Mouse (Mus musculus) adrenal gland, adult 18-20 months (tissue): ENCODE measurements around the gene Btbd2. TPM values are rescaled to one million over a fixed set of nuclear protein-coding genes. Genes with fewer than 3 reads are reported as not detected.

ENCODE experiments used
- DNase-seq, 2 experiments: peaks; one replicate each; pipeline ENCODE4 v3.0.0; 2021 to 2022; ENCODE audit warnings: low spot score in 2 of 2
- long read RNA-seq, 2 experiments: library from polyadenylated mRNA; stranded (forward); transcript quantifications; one replicate each; pipeline ENCODE4 v2.0.0; 2021
- total RNA-seq, 2 experiments: library from RNA; stranded (reverse); gene quantifications; 1 replicate in 1 of 2; 2 replicates in 1 of 2; pipeline ENCODE4 v1.2.3; 2021

The Btbd2 gene
- 10 to 100 TPM; 51.4 to 58.5 TPM for total RNA-seq
- long read RNA-seq, experiment 1, transcript Btbd2-202 (9 exons, 2,449 nt) = major isoform, 80 of 106 reads
- long read RNA-seq, experiment 1, partial matches to known transcripts = 2 of 106 reads
- long read RNA-seq, experiment 1, other reads (novel, unspliced or antisense) = 24 of 106 reads
- long read RNA-seq, experiment 2, transcript Btbd2-202 (9 exons, 2,449 nt) = major isoform, 106 of 167 reads
- long read RNA-seq, experiment 2, partial matches to known transcripts = 26 of 167 reads
- long read RNA-seq, experiment 2, other reads (novel, unspliced or antisense) = 34 of 167 reads

DNA sequence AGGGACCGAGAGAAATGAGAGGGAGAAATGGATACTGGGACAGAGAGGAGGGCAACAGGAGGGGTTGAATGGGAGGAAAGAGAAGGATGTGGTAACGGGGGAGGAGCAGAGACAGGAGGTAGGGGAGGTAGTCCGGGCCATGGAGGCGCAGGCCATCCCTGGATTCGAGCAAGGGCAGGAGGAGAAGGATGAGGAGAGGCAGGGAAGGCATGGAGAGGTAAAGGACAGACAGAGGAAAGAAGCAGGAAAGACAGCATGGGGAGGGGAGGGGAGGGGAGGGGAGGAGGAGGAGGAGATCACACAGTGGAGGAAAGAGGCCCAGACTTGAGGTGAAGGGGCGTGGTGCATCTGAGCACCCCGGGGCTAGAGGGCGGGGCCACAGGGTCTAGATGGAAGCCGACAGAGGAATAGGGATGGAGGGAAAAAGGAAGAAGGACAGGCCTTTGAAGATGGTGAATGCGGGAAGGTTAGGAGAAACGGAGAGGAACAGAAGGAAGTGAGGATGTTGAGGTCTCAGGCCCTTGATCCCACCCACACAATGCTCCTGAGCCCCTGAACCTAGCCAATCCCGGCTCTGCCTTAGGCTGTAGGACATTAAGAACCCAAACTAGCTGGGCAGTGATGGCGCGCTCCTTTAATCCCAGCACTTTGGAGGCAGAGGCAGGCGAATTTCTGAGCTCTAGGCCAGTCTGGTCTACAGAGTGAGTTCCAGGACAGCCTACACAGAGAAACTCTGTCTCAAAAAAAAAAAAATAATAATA, at the start of gene Btbd2:
TSS of gene Btbd2 (minus strand) at position 209 of the 761 bp plus-strand sequence.
- DNase-seq = no peak

DNA sequence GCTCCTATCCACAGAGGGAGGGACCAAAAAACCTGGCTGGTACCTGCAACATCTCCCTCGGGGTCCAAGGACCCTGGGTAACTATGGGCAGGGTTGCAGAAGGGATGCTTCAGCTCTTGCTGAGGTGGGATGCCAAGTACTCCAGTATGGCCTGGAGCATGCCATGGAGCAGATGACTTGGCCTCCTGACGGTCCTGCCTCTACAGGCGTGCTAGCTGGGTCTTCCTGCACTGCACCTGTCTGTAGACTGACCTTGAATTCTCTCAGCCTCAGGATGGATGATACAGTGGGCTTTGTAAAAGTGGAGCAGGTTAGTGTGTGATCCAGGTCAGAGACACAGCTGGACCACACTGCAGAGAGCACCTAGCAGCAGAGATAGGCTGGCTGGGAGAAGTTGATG, 48.6 kb upstream of the Btbd2 start:
- no peak for DNase-seq

DNA sequence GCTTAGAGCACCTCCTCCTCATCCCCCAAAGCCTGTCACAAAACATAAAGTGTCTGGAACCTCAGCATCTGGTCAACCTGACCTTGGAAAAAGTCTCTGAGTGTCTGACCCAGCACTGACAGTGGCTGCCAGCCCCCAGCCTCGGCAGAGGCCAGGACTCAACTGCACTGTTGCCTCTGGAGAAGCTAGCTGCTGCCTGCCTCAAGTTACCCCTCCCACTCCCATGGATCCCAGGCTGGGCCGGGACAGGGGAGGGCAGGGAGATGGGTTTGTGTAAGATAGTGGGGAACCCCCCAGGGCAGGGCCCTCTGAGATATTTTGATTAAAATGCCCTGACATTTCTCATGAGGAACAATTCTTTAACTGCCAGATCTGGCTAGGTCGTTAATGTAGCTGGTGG, 48.2 kb upstream of the Btbd2 start:
- DNase-seq = no peak

DNA sequence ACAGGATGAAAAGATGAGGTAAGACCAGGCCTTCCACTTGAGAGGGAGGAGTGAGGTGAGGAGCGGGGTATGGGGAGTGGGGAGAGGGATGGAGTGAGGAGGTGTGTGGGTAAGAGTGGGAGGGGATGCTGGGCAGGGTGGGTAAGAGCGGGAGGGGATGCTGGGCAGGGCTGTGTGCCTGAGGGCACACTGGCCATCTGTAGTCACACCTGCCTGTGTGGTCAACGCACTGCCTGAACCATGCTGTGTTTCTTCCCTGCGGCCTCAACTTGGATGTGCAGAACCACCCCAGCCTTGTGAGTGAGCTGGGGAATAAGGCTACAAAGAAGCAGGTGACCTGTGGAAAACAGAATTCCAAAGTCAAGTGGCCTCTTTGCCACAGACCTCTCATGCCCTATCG, 47.5 kb upstream of the Btbd2 start:
- DNase-seq = no peak

DNA sequence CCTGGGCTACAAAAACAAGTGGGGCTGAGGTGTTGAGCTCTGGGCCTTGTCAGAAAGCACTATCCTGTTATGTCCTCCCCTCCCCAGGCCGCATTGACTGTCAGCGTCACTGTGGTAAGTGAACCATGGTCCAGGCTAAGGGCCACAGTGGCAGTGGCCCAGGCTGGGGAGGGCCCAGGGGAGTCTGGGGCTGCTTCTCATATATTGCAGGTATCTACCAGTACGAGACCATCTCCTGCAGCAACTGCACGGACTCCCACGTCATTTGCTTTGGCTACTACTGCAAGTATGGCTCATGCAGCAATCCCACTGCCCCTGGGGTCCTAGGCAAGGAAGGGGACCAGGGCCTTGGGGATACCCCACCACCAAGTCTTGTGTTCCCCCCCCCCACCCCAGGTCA, 46.8 kb upstream of the Btbd2 start:
- no peak for DNase-seq

DNA sequence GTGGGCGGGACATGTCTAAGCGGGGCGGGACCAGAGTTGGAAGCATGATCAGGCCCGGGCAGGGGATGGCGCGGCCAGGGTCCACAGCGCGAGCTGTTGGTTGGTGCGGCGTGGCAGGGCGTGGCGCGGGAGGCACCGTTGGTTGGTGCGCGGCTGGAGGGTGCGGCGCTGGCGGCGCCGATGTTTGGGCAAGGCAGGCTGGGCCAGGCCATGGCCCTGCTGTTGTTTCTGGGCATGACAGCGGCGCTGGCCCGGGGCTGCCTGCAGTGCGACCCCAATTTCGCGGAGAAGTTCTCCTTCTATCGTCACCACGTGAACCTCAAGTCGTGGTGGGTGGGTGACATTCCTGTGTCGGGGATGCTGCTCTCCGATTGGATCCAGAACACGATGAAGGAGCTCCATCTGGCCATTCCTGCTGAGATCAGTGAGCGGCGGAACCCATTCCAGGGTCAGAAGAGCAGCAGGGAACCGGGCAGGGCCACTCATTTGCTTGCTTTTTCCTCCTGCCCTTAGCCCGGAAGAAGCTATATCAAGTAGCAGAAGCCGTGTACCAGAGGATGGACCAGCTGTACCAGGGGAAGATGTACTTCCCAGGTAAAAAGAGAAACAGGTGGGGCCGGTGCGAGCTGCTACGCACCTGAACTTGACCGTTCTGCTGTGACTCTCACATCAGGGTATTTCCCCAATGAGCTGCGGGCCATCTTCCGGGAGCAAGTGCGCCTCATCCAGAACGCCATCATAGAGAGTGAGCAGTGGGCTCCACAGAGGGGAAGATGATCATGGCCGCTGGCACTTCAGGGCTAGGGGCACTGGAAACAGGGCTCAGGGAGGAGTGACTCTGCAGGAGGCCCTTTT, 45.9 kb upstream of the Btbd2 start:
- peak; percentile 89 to 91 for DNase-seq

DNA sequence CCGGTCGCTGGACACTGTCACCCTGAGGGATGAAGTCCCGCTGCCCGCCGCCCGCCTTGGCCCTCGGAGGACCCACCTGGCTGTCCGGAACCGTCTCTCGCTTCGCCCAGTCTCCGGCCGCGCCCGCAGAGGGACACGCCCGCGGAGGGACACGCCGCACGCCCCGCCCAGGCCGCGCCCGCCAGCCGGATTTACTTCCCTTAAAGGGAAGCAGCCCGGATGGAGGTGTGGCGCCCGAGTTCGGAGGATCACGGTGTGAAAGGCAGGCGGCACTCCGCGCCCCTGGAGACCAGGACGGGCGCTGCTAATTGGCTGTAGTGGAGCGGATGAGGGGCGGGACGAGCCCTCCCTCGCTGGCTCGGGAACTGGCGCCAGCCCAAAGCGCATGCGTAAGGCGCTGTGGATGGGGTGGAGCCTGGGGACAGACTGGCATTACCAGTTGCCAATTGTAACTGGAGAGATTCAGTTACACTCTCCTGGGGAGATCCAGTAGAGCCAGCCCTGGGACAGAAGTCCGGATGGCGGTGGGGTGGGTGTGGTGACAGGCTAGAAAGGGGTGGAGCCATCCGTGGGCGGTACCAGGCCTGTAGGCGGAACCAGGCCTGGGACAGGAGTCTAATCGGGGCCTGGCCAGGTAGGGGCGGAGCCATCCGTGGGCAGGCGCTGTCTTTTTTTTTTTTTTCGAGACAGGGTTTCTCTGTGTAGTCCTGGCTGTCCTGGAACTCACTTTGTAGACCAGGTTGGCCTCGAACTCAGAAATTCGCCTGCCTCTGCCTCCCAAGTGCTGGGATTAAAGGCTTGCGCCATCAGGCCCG, 45.1 kb upstream of the Btbd2 start, which contains the start of the genes Mob3a and Izumo4:
TSS of gene Mob3a (minus strand) at position 257 of the 815 bp plus-strand sequence.
TSS of gene Izumo4 (plus strand) at position 464 of the 815 bp plus-strand sequence.
- peak; percentile 96 to 98 for DNase-seq

DNA sequence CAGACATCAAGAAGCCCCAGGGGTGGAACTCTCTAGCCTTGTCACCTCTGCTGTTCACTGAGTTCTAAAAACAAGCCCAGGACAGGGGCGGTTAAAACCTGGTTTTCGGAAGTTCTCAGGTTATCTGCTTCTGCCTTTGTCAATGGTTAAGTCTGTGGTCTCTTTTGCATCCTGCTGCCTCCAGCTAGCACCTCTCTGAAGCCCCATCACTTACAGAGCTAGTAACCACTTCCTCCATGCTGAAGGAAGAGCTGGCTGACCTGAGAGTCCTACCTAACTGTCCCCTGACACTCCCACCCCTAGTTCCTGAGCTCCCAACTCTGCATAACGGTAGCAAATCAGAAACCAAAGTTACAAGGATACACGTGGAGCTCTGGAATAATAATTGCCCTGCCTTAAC, 43.9 kb upstream of the Btbd2 start:
- DNase-seq = no peak

DNA sequence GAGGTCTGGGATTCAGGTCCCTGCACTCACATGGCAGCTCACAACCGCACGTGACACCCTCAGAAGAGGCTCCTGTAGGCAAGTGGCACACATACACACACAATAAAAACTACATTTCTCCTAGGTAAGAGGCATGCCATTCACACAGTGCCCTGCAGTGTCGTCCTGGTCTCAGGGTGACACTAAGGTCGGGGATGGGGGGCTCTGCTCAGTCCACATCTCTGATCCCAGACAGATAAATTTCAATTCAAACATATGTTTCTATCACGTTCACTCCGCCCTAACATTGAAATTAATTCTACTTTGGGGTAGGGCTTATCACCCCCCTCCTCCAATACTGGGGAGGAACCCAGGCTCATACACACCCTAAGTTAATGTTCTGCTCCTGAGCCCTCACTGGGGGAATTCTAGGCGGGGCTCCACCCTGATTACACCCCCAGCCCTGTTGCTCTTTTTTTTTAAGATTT, 43.2 kb upstream of the Btbd2 start:
- DNase-seq = no peak

DNA sequence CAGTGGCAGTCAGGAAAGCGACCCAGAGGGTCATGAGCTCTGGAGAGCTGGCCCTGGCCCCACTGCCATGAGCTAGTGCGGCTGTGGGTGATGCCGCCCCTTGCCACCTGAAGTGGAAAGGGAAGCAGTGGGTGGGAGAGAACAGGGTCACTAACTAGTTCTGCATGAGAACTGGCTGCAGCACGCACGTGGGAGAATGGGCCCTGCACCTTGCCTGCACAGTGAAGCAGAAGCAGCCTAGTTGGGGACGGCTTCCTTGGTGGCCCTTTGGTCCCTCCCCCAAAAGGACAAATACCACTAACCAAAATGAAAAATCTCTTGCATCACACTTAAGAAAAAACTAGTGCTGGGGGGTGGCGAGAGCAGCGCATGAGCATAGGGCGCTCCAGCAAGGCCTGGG, 41.7 kb upstream of the Btbd2 start:
- DNase-seq = no peak

DNA sequence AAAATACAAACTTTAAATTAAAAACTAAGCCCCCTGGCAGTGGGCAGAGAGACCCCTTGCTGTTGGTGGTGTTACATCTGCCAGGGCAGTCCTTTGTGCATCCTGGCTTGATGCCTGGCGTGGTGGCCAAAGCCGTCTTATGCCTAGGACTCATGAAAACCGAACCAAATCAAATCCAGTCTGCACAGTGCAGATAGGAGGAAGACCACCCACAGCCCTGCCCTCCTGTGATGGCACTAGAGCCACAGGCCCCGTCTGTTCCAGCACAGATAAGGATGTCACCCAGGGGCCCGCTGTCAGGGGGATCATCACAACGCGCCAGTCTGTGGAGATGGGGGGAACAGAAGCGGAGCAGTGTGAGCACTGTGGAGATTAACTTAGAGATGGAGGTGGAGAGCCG, 40.9 kb upstream of the Btbd2 start:
- DNase-seq = no peak

DNA sequence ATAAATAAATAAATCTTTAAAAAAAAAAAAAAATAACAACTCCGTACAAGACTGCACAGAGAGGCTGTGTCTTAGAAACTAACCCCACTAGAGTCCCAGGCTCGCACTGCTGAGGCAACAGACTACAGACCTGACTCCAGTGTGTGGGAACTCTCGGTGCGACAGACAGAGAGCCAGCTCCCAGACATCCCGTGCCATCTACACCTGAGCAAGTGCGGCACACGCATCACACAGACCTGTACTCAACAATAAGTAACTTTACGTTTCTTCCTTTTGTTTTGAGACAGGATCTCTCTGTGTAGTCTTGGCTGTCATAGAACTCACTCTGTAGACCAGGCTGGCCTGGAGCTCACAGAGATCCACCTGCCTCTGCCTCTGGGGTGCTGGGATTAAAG, 40.5 kb upstream of the Btbd2 start:
- no peak for DNase-seq

DNA sequence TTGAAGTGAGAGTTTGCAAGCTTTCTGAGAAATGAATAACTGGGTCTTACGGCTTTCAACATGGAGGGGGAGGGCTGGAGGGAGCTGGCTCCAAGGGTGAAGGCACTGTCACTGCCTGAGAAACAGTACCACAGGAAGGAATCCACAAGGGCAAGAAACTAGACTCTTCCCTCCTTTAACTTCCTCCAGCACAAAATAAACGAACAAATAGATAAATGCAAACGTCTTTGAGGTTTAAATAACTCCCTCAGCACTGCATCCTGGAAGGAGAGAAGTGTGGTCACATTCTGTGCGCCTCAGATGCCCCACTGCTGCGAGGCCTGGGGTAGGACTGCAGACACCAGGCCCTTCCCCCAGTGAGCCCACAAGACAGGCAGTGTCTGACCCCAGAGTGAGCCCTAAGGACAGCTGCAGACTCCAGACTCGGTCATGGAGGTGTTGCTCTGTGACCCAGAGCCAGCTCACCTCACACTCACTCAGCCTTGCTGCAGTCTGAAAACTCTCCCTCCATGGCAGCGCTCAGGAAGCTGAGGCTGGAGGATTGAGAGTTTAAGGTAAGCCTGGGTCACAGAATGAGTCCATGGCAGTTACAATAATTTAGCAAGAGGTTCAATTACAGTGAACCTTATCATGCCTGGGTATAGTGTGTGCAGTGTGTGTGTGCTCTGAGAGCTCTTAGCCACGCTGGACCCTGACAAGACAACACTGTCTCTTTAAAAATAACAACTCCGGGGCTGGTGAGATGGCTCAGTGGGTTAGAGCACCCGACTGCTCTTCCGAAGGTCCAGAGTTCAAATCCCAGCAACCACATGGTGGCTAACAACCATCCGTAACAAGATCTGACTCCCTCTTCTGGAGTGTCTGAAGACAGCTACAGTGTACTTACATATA, 39.9 kb upstream of the Btbd2 start:
- DNase-seq = no peak

DNA sequence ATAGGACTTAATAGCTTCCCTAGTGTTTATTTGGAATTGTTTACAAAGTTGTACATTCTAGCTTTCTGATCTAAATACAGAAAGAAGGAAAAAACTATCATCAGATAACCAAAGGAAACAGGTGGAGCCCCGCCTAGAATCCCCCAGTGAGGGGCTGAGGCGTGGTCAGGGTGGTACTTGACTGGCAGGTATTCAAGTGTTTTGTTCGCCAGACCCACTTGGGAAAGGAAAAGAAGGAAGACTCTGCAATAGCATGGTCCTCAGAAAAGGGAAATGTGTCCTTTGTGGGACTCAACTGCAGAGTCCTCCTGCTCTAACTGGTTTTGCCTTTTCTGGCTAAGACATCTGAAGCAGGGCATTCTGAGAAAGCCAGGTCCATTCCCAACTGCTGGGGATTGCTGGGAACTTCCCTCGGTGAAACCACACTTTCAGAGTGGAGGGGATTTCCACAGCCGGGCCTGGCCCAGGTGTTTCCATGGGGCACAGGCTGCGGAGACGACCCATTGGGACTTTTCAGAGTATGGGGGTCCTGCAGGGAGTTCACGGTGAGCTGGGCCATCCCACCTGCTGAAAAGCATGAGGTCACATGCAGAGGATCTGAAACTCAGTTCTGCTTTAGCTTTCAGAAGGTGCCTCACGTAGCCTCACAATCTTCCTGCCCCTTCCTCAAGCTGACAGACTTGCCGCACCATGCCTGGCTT, 39.1 kb upstream of the Btbd2 start:
- no peak for DNase-seq

DNA sequence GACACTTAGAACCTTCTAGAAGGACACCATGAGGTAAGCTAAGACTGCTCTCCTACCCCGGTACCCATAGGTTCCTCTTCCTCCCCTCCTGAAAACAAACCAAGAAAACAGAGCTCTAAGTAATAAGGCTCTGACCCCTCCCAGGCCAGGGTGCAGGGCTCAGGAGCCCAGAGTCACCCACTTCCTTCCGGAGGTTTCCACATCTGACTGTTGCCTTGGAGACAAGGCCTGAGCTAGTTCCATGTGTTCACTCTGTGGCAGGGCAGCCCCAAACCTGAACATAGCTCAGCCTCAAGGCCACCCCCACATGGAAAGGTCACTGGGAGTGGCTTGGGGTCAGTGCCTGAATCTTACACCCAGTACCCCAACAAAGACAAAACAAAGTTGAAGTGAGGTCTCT, 38.3 kb upstream of the Btbd2 start:
- DNase-seq = peak in 1 of 2 experiments; percentile 52

DNA sequence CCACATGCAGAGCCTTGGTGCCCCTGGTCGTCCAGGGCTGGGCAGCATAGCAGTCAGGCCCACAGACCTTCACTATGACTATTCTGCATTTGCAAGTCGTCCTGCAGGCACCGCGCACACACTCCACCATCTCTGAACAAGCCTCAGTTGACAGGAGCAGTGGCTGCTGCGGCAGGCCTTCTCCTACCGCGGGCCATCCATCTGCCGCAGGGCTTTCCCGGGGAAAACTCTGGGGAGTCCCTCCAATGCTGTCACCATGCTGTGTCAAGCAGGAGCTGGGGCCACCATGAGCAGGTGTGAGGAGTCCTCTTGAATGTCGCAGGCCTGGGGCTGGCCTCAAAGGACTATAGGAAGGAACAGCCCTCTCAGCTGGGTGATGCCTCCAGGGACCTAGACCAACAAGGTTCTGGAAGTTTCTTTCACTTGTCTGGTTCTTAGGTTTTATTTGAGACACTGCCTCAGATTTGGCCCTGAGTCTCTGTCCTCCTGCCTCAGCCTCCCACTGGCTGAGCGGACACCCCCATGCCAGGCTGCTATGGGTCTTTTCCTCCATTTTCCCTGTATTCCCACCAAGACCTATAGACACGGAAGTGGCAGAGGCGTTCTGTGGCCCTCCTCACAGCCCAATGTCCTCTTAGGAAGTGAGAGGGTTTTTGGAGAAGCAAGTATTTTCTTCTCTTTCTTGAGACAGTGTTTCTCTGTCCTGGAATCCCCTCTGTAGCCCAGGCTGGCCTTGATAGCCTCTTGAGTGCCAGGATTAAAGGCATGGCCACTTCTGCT, 37.5 kb upstream of the Btbd2 start:
- DNase-seq = no peak

DNA sequence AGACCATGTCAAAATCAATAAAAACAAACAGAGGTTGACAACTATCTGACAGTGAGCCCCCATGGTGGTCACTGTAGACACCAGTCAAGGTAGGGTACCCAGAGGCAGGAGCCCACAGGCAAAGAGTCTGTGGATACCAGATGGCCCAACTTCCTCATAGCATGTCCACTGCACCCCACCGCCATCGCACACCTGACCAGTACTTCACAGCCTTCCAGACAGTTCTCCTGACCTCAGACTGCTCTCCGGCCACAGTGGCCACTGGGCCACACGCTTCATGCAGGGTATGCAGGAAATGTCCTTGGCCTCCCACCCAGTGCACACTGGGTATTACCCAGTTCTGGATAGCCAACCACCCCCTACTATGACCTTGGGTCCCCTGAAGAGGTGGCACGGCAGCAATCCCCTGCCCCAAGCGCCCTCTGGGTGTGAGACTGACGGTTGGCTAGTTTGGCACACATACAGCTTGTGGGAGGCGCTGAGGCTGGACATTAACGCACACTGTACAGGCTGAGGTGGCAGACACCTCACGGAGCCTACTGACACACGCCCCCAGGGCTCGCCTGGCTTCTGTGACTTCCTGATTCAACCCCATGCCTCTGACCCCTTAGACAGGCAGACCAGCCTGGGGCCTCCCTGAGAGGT, 36.7 kb upstream of the Btbd2 start:
- no peak for DNase-seq
